Mouse (Mus musculus) embryonic facial prominence, embryonic 10.5 days (tissue): ENCODE results near the gene Tcp11. TPM values are rescaled to one million over a fixed set of nuclear protein-coding genes. Genes with fewer than 3 reads are reported as not detected.

ENCODE experiments used
- DNase-seq: peaks from one replicate; pipeline ENCODE4 v3.0.0-alpha.2; 2017; ENCODE audit warnings: low spot score
- H3K27ac ChIP-seq: fragments of 300-500 bp; sonication (generic); replicated peaks from 2 replicates; pipeline ENCODE4 v1.5.1; 2016; ENCODE audit warnings: mild to moderate bottlenecking
- H3K27me3 ChIP-seq: fragments of 300-500 bp; sonication (generic); replicated peaks from 2 replicates; pipeline ENCODE4 v1.6.1; 2016; ENCODE audit warnings: low read depth, mild to moderate bottlenecking; ENCODE audit not compliant: poor library complexity, severe bottlenecking
- H3K36me3 ChIP-seq: fragments of 300-500 bp; sonication (generic); replicated peaks from 2 replicates; pipeline ENCODE4 v1.6.1; 2016; ENCODE audit warnings: mild to moderate bottlenecking, moderate library complexity
- H3K4me1 ChIP-seq: fragments of 300-500 bp; sonication (generic); 2 replicates; pipeline ENCODE4 v1.6.1; 2016
- H3K4me3 ChIP-seq: fragments of 300-500 bp; sonication (generic); 2 replicates; pipeline ENCODE4 v1.5.1; 2016; ENCODE audit warnings: mild to moderate bottlenecking, moderate library complexity
- H3K9me3 ChIP-seq: fragments of 300-500 bp; sonication (generic); 2 replicates; pipeline ENCODE4 v1.6.1; 2016; ENCODE audit warnings: mild to moderate bottlenecking
- WGBS: fragments of 180-500 bp; shearing (Covaris S2); methylation state at CpG from one replicate; pipeline ENCODE4 v1.1.7; 2016; 5-methylcytosine and 5-hydroxymethylcytosine counted together
- polyA plus RNA-seq: library from polyadenylated mRNA; unstranded; fragments of >200 nt; fragmentation: Nextera tagmentation; extraction: Ambion mirVana; gene quantifications from 2 replicates; pipeline ENCODE4 v1.2.1, GENCODE M21; 2016

Tcp11 gene
- polyA plus RNA-seq, 1 experiment from 2014 or later: 0.83 TPM

GRCm38 (mm10) chr17:28019785-28020696 is 60.4 kb downstream of the Tcp11 start:
- Histone ChIP-seq H3K4me1 (peaks cover 83% of the 10 kb centered on the region), H3K36me3 (0 out of 2 replicates have a peak, but pooled peaks cover 3% of the 10 kb centered on the region), H3K9me3 (no peaks in the 10 kb centered on the region), H3K27ac (peak overlapping the region; percentile 73), H3K27me3 (no peaks in the 10 kb centered on the region), H3K4me3 (no peak overlapping the region)
- 77% methylated on average over 21 of the region's 21 CpGs for WGBS
- no peak for DNase-seq

- H3K36me3 ChIP-seq: 0 out of 2 replicates have a peak, but pooled peaks cover 4% of the 10 kb centered on the region
- no peaks in the 10 kb centered on the region for H3K9me3 ChIP-seq
- 59% methylated on average over 11 of the region's 11 CpGs for WGBS
- DNase-seq: no peak
- peak overlapping the region; percentile 73 for H3K27ac ChIP-seq
- H3K4me3 ChIP-seq: no peak overlapping the region
- H3K4me1 ChIP-seq: peaks cover 84% of the 10 kb centered on the region
- no peaks in the 10 kb centered on the region for H3K27me3 ChIP-seq
Observed at GRCm38 (mm10) chr17:28018776-28019175, 61.7 kb downstream of the Tcp11 start.

GRCm38 (mm10) chr17:28018344-28018743 is 62.1 kb downstream of the Tcp11 start:
- Histone ChIP-seq H3K27me3 (no peaks in the 10 kb centered on the region), H3K4me3 (no peak overlapping the region), H3K4me1 (peaks cover 88% of the 10 kb centered on the region), H3K27ac (peak overlapping the region; percentile 69), H3K9me3 (no peaks in the 10 kb centered on the region), H3K36me3 (0 out of 2 replicates have a peak, but pooled peaks cover 6% of the 10 kb centered on the region)
- no peak for DNase-seq
- 67% methylated on average over 6 of the region's 6 CpGs for WGBS

Other genes starting within 250 kb of the Tcp11 start
- 412 and 414 TPM in 2 replicates for gene Snrpc, start 242.5 kb downstream of the Tcp11 start, polyA plus RNA-seq
- 9.5 and 10.3 TPM in 2 replicates for gene Uhrf1bp1, start 224.2 kb downstream of the Tcp11 start, polyA plus RNA-seq
- gene Anks1, start 171.3 kb downstream of the Tcp11 start, polyA plus RNA-seq: 18.0 and 19.4 TPM in 2 replicates
- gene Taf11, start 170.8 kb downstream of the Tcp11 start, polyA plus RNA-seq: 87.5 and 96.2 TPM in 2 replicates
- gene Scube3, start 61.5 kb upstream of the Tcp11 start, polyA plus RNA-seq: 8.7 and 9.7 TPM in 2 replicates
- 32.8 and 35.9 TPM in 2 replicates for gene Zfp523, start 96.5 kb upstream of the Tcp11 start, polyA plus RNA-seq
- 3.4 and 3.7 TPM in 2 replicates for gene Def6, start 127.1 kb upstream of the Tcp11 start, polyA plus RNA-seq
- 1.4 and 1.9 TPM in 2 replicates for gene Ppard, start 152.1 kb upstream of the Tcp11 start, polyA plus RNA-seq
- gene Fance, start 232.9 kb upstream of the Tcp11 start, polyA plus RNA-seq: 28.4 and 30.9 TPM in 2 replicates
- gene Rpl10a, start 247.8 kb upstream of the Tcp11 start, polyA plus RNA-seq: 539 and 546 TPM in 2 replicates